ENCODE assay signal across 20 mouse cellular contexts in the genomic region with DNA sequence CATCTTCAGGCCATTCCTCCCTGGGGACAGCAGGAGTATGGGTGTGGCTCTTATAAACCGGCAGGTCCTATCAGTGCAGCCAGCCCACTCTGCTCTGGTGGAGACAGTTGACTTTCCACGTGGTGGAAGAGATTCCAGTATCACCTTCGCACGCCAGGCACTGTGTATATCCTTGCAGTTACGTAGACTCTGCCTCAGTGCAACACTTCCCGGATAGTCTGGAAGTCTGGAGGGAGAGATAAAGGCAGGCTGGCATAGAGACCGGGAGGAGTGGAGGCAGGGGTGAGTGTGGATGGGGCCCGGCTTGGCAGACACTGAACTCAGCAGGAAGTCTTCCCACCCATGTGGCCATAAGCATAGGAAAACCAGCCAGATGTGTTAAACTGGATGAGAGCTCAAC. TPM values are rescaled to one million over a fixed set of nuclear protein-coding genes. Genes with fewer than 3 reads are reported as not detected.
DNase-seq lines count a peak whose midpoint lies in the region; ATAC-seq and TF ChIP-seq lines count a peak whose summit lies in the region.
"Had no signal": no experiment of that assay in that cellular context is flagged by ENCODE, and none has a peak within 500 bp of the region (broad histone marks: within the 10 kb centered on the region; RNA-seq: fewer than 3 reads in every experiment).

No protein-coding gene starts in this region.

- no peaks in the 10 kb centered on the region for H3K79me2 ChIP-seq in heart, adult 2 months (replicated peaks; ENCODE audit: control insufficient read depth, insufficient read depth, low read length)

- H3K27ac ChIP-seq in heart, embryonic 15.5 days: no peak overlapping the region
- no peak overlapping the region for H3K27ac ChIP-seq in heart, adult 2 months
- H3K27ac ChIP-seq in stomach, embryonic 15.5 days: no peak overlapping the region
- no peak overlapping the region for H3K27ac ChIP-seq in stomach, postnatal 0 days (replicated peaks)
- H3K27ac ChIP-seq in liver, embryonic 12.5 days: peak overlapping the region; percentile 60
- H3K27ac ChIP-seq in kidney, embryonic 14.5 days (ENCODE audit: low read depth, low read length): no peak overlapping the region
- H3K27ac ChIP-seq: hindbrain, embryonic 14.5 days; kidney, embryonic 15.5 days; midbrain, embryonic 13.5 days; neural tube, embryonic 13.5 days had no signal

- no peak overlapping the region for H3K4me2 ChIP-seq in heart, embryonic 15.5 days
- no peak overlapping the region for H3K4me2 ChIP-seq in stomach, embryonic 15.5 days
- no peak overlapping the region for H3K4me2 ChIP-seq in stomach, postnatal 0 days (replicated peaks; ENCODE audit: low read depth)
- peak overlapping the region; percentile 34 for H3K4me2 ChIP-seq in liver, embryonic 12.5 days
- H3K4me2 ChIP-seq in kidney, embryonic 14.5 days (replicated peaks; ENCODE audit: low read depth, low read length): no peak overlapping the region
- H3K4me2 ChIP-seq: hindbrain, embryonic 14.5 days; kidney, embryonic 15.5 days; midbrain, embryonic 13.5 days; neural tube, embryonic 13.5 days had no signal

- TF ChIP-seq CTCF in heart, adult 2 months (IDR thresholded peaks at IDR 0.05): no peak
- TF ChIP-seq CTCF in stomach, postnatal 0 days (IDR thresholded peaks at IDR 0.05; ENCODE audit: low read depth): no peak

- WGBS in heart, embryonic 15.5 days: 59% methylated on average over 8 of the region's 8 CpGs
- WGBS in heart, adult 2 months: 62% methylated on average over 8 of the region's 8 CpGs
- WGBS in stomach, embryonic 15.5 days: 82% methylated on average over 8 of the region's 8 CpGs
- 85% methylated on average over 8 of the region's 8 CpGs for WGBS in stomach, postnatal 0 days
- WGBS in liver, embryonic 12.5 days (ENCODE audit: insufficient replicate concordance): 24% methylated on average over 8 of the region's 8 CpGs
- 85% methylated on average over 8 of the region's 8 CpGs for WGBS in kidney, embryonic 14.5 days

- H3K27me3 ChIP-seq in heart, embryonic 15.5 days: no peaks in the 10 kb centered on the region
- no peaks in the 10 kb centered on the region for H3K27me3 ChIP-seq in heart, adult 2 months (ENCODE audit: control insufficient read depth, insufficient read depth, low read length)
- H3K27me3 ChIP-seq in stomach, embryonic 15.5 days (replicated peaks): no peaks in the 10 kb centered on the region
- H3K27me3 ChIP-seq in stomach, postnatal 0 days (ENCODE audit: control insufficient read depth, insufficient read depth, low read length): no peaks in the 10 kb centered on the region
- no peaks in the 10 kb centered on the region for H3K27me3 ChIP-seq in liver, embryonic 12.5 days (replicated peaks)
- no peaks in the 10 kb centered on the region for H3K27me3 ChIP-seq in kidney, embryonic 14.5 days (ENCODE audit: control insufficient read depth, insufficient read depth, low read length)
- H3K27me3 ChIP-seq: kidney, embryonic 15.5 days; midbrain, embryonic 13.5 days; neural tube, embryonic 13.5 days had no signal

- ATAC-seq in heart, embryonic 15.5 days (replicated peaks; ENCODE audit: insufficient number of reproducible peaks, insufficient read depth, low FRiP score, low read depth): peak; percentile 53
- ATAC-seq in stomach, embryonic 15.5 days (ENCODE audit: insufficient read depth, low FRiP score, low read depth): peak; percentile 65; the same call in 1 of the 2 replicates
- ATAC-seq in stomach, postnatal 0 days (ENCODE audit: low FRiP score, low TSS enrichment): no peak
- peak; percentile 96 for ATAC-seq in liver, embryonic 12.5 days
- ATAC-seq in megakaryocyte-erythroid progenitor cell, adult 5-6 weeks (replicated peaks; ENCODE audit: low FRiP score, low TSS enrichment, poor library complexity, severe bottlenecking): peak; percentile 90
- ATAC-seq in kidney, embryonic 14.5 days (ENCODE audit: low FRiP score, low TSS enrichment): no peak
- ATAC-seq: forebrain, embryonic 14.5 days; midbrain, embryonic 13.5 days had no signal

- intact Hi-C loops in heart, adult 2 months (cut with DNase I): no loop called here

- no peak for TF ChIP-seq EP300 in heart, adult 2 months (IDR thresholded peaks at IDR 0.05; ENCODE audit: insufficient read depth, low read depth, low read length)
- TF ChIP-seq EP300 in stomach, postnatal 0 days (optimal IDR thresholded peaks at IDR 0.05): no peak

- DNase-seq in heart, adult 2 months: no peak
- DNase-seq in stomach, postnatal 0 days (ENCODE audit: low spot score): no peak
- DNase-seq in kidney, postnatal 36 days: no peak
- DNase-seq: adrenal gland, adult 2 months; B cell, adult 2 months; cerebellum, adult 8-10 months; gastrocnemius, postnatal 36 days; thymus, adult 18-20 months; thymus, postnatal 4 days had no signal

- H3K9ac ChIP-seq in heart, embryonic 15.5 days: no peak overlapping the region
- H3K9ac ChIP-seq in heart, adult 2 months (ENCODE audit: low read depth, low read length): no peak overlapping the region
- H3K9ac ChIP-seq in stomach, embryonic 15.5 days: no peak overlapping the region
- no peak overlapping the region for H3K9ac ChIP-seq in stomach, postnatal 0 days (ENCODE audit: low read length)
- peak overlapping the region; percentile 32; the same call in 1 of the 2 replicates for H3K9ac ChIP-seq in liver, embryonic 12.5 days
- no peak overlapping the region for H3K9ac ChIP-seq in kidney, embryonic 14.5 days (ENCODE audit: low read depth, low read length)
- H3K9ac ChIP-seq: hindbrain, embryonic 14.5 days; kidney, embryonic 15.5 days; midbrain, embryonic 13.5 days; neural tube, embryonic 13.5 days had no signal

- no peak overlapping the region for H3K4me3 ChIP-seq in heart, embryonic 15.5 days
- no peak overlapping the region for H3K4me3 ChIP-seq in heart, adult 2 months
- no peak overlapping the region for H3K4me3 ChIP-seq in stomach, embryonic 15.5 days (replicated peaks)
- no peak overlapping the region for H3K4me3 ChIP-seq in stomach, postnatal 0 days (ENCODE audit: low read depth, low read length)
- H3K4me3 ChIP-seq in liver, embryonic 12.5 days: no peak overlapping the region
- no peak overlapping the region for H3K4me3 ChIP-seq in kidney, embryonic 14.5 days (ENCODE audit: low read length)
- H3K4me3 ChIP-seq: erythroblast, embryonic 14.5 days; kidney, embryonic 15.5 days; midbrain, embryonic 13.5 days; neural tube, embryonic 13.5 days had no signal

- H3K36me3 ChIP-seq in heart, embryonic 15.5 days: peaks cover 11% of the 10 kb centered on the region; the same call in 1 of the 2 replicates
- H3K36me3 ChIP-seq in heart, adult 2 months (ENCODE audit: control insufficient read depth, insufficient read depth, low read length): no peaks in the 10 kb centered on the region
- peaks cover 9% of the 10 kb centered on the region; the same call in 1 of the 2 replicates for H3K36me3 ChIP-seq in stomach, embryonic 15.5 days
- peaks cover 4% of the 10 kb centered on the region for H3K36me3 ChIP-seq in stomach, postnatal 0 days (ENCODE audit: control insufficient read depth, insufficient read depth, low read length)
- peaks cover 21% of the 10 kb centered on the region for H3K36me3 ChIP-seq in liver, embryonic 12.5 days
- peaks cover 20% of the 10 kb centered on the region for H3K36me3 ChIP-seq in kidney, embryonic 14.5 days (ENCODE audit: control insufficient read depth, insufficient read depth, low read length)

- H3K4me1 ChIP-seq in heart, embryonic 15.5 days (replicated peaks): no peaks in the 10 kb centered on the region
- H3K4me1 ChIP-seq in heart, adult 2 months (ENCODE audit: control insufficient read depth, insufficient read depth, low read length): no peaks in the 10 kb centered on the region
- H3K4me1 ChIP-seq in stomach, embryonic 15.5 days: no peaks in the 10 kb centered on the region
- H3K4me1 ChIP-seq in stomach, postnatal 0 days (replicated peaks; ENCODE audit: control insufficient read depth, insufficient read depth): no peaks in the 10 kb centered on the region
- peaks cover 21% of the 10 kb centered on the region for H3K4me1 ChIP-seq in liver, embryonic 12.5 days
- no peaks in the 10 kb centered on the region for H3K4me1 ChIP-seq in kidney, embryonic 14.5 days (ENCODE audit: control insufficient read depth, insufficient read depth, low read length)
- H3K4me1 ChIP-seq: kidney, embryonic 15.5 days; midbrain, embryonic 13.5 days; neural tube, embryonic 13.5 days had no signal

- H3K9me3 ChIP-seq in heart, embryonic 15.5 days (replicated peaks): no peaks in the 10 kb centered on the region
- H3K9me3 ChIP-seq in stomach, embryonic 15.5 days: no peaks in the 10 kb centered on the region
- H3K9me3 ChIP-seq in stomach, postnatal 0 days (ENCODE audit: control insufficient read depth, low read length): no peaks in the 10 kb centered on the region
- H3K9me3 ChIP-seq in liver, embryonic 12.5 days (replicated peaks): no peaks in the 10 kb centered on the region
- H3K9me3 ChIP-seq in kidney, embryonic 14.5 days (ENCODE audit: control insufficient read depth, low read length): no peaks in the 10 kb centered on the region
- H3K9me3 ChIP-seq: kidney, embryonic 15.5 days; midbrain, embryonic 13.5 days; neural tube, embryonic 13.5 days had no signal

- no peak for TF ChIP-seq POLR2A in heart, adult 2 months (IDR thresholded peaks at IDR 0.05; ENCODE audit: insufficient read depth, low read depth, low read length)

RNA-seq across cellular contexts. Expression of a gene that starts 28.6 kb away (rescaled TPM):
- 7.2 and 7.5 TPM in 2 replicates for polyA plus RNA-seq in heart, embryonic 15.5 days (2015; fragmentation: Nextera tagmentation; extraction: Ambion mirVana)
- total RNA-seq in heart, adult 2 months (2021): under 1 TPM; 0.43 to 0.60 TPM
- polyA plus RNA-seq in heart, adult 2 months (2012; rRNA removed): 0.06 and 1.4 TPM in 2 replicates
- polyA plus RNA-seq in stomach, embryonic 15.5 days (2015; fragmentation: Nextera tagmentation; extraction: Ambion mirVana): 30.9 and 34.6 TPM in 2 replicates
- 264 and 268 TPM in 2 replicates for polyA plus RNA-seq in stomach, postnatal 0 days (2015; fragmentation: Nextera tagmentation; extraction: Ambion mirVana)
- 14.7 and 16.5 TPM in 2 replicates for polyA plus RNA-seq in liver, embryonic 12.5 days (2016; fragmentation: Nextera tagmentation; extraction: Ambion mirVana)
- total RNA-seq in megakaryocyte-erythroid progenitor cell, adult 5-6 weeks (2014; fragmentation: Nextera tagmentation): 8.3 and 8.9 TPM in 2 replicates
- total RNA-seq in megakaryocyte-erythroid progenitor cell, adult 5-6 weeks (2017): 0.19 and 0.66 TPM in 2 replicates
- 0.51 and 0.99 TPM in 2 replicates for polyA plus RNA-seq in kidney, embryonic 14.5 days (2014; fragmentation: Nextera tagmentation; extraction: Ambion mirVana)
- polyA plus RNA-seq: erythroblast, embryonic 14.5 days; forebrain, embryonic 14.5 days had no signal

Comparison
In these comparisons a context has a peak if more than half of its experiments do, and no peak if none do; other contexts are left out.
1. ATAC-seq: peak in heart, embryonic 15.5 days (single experiment), stomach, embryonic 15.5 days (single experiment), liver, embryonic 12.5 days (single experiment) and megakaryocyte-erythroid progenitor cell, adult 5-6 weeks (single experiment); none in stomach, postnatal 0 days (single experiment) and kidney, embryonic 14.5 days (single experiment).